Mouse (Mus musculus) kidney, adult 9 months (tissue): ENCODE measurements around the gene Cpeb1.
"Not testable (repeated sequence)": the region's sequence is repeated elsewhere in the genome, so short reads cannot be mapped to it uniquely, and the experiment has no call there.

Source experiments
- DNase-seq: peaks from one replicate; pipeline ENCODE4 v3.0.0; 2022

Cpeb1 gene

DNA sequence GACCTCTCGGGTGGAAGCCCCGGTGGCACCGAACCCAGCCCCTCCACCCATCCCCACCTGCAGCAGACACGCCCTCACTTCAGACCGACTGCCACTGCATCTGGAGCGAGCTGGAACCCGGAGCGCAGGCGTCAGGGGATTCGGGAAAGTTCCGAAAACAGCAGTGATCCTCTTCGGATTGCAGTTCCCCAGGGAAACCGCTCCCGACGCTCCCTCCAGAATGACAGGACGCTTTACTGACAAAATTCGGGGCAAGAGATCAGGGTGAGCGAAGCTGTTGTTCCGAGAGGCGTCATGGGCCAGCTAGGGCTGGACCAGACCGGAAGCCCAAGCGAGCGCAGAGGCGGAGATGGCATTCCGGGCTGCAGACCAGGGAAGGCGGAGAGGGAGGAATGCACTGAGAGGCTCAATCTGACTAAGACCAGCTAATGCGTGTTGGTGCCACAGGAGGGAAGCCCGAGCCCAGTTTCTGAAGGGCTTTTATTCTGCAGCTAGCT, at the start of gene Cpeb1:
TSS of gene Cpeb1 (minus strand) at position 311 of the 497 bp plus-strand sequence.
- DNase-seq, result peak; percentile 83

DNA sequence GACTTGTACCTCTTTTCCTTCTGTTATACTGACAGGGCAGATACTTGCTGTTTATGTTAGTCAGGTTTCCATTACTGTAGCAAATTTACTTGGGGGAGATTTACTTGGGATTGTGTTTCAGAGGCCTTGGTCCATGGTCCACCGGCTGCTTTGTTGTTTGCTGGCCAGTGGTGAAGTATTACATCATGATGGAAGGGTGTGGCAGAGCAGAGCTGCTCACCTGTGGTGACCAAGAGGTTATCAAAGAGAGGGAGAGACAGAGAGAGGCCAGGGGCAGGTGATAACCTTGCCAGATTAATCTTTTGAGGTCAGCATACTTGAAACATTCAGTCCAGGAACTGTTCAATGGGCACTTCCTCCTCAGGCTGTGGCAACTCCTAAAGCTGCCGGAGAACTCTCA, 45.8 kb upstream of the Cpeb1 start:
- DNase-seq, result no peak

GRCm38 (mm10) chr7:81498181-81498580, 42.9 kb upstream of the Cpeb1 start, which contains the start of gene BC048679:
Gene BC048679 (minus strand): TSS chr7:81498281.
- DNase-seq, result no peak

GRCm38 (mm10) chr7:81497171-81497570, 41.9 kb upstream of the Cpeb1 start:
- DNase-seq, result no peak

GRCm38 (mm10) chr7:81493331-81494021, 38.2 kb upstream of the Cpeb1 start, which contains the start of gene Ap3b2:
Gene Ap3b2 (minus strand): TSS chr7:81493925.
- DNase-seq, result peak; percentile 44

- DNase-seq, result no peak
Observed at GRCm38 (mm10) chr7:81492628-81493027, 37.4 kb upstream of the Cpeb1 start.

- DNase-seq, result no peak
Observed at GRCm38 (mm10) chr7:81489649-81490048, 34.4 kb upstream of the Cpeb1 start.

DNA sequence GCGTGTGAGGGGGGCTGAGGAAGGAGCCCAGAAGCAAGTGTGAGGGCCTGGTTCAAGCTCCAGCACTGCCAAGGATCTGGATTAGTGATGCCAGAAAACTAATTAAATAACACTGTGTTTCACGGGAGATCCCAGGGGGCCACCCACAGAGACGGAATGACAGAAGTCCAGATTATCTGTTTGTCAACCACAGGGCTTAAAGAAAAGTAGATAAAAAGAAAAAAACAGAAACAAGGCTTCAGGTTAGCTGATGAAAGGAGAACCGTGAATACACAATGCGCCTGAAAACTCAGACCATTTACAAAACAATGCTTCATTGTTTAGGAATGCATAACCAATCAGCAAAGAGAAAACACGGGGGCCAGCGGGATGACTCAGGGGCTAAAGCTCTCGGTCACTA, 25.5 kb upstream of the Cpeb1 start:
- no peak for DNase-seq

DNA sequence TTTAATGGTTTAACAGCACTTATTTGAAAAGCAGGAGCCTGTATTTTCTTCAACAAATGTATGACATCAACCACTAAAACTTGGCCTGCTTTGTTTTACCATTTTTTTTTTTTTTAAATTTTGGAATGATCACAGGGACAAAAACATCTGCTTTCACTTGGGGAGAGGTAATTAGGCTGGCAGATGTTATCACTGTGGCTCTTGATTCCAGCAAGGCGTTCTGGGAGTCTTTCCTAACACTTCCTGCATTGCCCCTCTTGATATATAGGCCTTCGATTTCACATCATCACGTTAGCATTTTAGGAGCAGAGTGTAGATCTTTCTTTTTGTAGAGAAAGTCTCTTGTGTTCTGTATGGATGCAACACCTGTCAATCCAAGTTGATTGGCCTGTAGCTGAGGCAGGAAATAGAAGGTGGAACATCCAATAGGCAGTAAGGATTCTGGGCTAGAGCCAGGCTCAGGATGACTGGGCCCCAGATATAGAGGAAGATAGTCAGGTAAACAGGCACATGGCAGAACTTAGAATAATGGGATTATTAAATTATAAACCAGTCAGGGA, 24.3 kb upstream of the Cpeb1 start:
- no peak for DNase-seq

- DNase-seq, result not testable (repeated sequence)
Observed at GRCm38 (mm10) chr7:81478261-81478660, 23.0 kb upstream of the Cpeb1 start.

DNA sequence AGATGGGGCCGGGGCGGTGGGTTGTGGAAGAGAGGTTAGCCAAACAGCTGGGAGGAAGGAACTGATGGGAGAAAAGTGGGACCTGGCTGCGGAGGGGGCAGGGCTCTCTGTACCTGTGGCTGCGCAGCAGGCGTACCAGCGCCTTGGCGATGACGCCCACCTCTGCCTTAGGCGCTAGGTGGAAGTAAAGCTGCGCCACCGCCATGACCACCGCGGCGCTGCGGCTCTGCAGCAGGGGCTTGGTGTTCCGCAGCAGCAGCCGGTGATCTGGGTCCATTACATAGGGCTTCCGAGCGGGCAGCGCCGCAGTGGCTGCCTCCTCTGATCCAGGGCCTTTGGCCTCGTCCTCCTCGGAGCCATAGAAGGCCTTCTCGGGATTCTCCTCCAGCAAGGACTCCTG, 21.6 kb upstream of the Cpeb1 start:
- DNase-seq, result no peak

DNA sequence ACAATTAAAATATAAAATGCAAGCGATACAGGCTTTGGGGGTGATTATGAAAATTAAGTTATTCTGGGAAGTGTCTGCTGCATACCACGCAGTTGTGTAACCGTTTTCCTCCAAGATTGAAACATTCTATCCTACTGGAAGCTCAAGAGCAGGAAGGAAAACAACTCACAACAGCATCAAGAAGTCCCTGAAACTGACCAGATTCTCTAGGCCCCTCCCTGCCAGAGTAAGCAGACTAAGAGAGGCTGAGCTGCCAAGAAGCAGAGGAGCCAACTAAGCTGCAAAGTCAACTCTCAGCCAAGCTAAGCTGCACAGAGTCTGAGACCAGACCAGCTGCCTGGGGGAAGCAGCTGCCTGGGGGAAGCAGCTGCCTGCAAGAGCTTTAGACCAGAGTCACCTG, 20.0 kb upstream of the Cpeb1 start:
- DNase-seq, result no peak

DNA sequence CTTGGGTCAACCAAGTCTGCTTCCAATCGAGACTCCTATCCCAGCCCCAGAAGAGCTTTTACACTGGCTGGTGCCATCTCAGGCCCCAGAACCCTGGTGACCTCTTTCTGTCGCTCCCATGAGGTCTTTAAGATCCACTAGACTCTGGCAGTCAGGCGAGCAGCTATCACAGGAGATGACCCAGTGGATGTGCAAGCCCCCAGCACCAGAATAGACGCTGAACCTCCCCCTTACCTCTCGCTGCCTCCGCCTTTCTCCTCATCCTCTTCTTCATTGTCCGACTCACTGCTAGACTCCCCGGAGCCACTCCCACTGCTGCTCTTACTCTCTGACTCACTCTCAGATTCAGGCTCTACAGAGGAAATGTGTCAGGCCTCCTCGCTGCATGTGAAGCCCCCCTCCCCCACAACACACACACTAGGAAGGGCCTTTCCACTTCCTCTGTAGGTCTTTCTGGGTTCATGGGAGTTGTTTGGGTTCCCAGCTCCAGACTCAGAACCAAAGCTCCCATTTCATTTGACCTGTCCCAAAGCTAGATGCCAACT, 9.7 kb upstream of the Cpeb1 start:
- no peak for DNase-seq

DNA sequence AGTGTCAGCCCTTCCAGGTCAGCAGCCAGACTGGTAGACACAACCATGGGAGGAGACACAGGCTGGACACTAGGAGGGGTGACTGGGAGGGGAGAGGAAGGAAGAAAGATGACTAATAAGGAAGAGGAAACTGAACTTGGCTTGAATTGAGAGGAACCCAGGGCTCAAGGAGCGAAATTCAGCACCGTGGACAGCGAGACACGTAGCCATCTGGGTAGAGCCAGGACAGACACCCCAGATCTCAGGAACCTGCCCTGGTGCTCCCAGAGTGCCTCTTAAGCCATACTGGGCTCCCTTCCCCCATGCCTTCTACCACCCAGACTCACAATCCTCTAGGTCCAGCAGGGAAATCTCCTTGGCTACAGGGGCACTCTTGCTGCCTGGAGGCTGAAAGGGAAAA, 8.9 kb upstream of the Cpeb1 start:
- DNase-seq, result peak; percentile 14

DNA sequence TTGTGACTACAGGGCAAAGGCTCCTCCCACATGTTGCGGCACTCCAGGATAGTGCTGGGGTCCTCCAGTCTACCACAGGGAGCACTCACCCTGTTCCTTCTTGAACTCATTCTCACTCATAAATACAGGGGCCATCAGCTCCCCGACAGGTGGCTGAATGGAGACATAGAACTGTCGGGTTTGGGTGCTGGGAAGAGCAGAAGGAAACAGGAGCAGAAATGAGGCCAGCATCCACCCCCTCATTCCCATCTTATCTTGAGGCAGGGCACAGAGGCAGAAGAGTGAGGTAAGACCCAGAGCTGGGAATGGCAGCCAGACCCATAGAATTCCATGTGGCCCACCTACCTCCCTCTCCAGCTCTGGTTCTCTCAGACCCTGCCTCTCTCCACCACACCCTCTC, 7.5 kb upstream of the Cpeb1 start:
- DNase-seq, result no peak

- peak; percentile 66 for DNase-seq
Observed at GRCm38 (mm10) chr7:81454331-81455039, 780 bp downstream of the Cpeb1 start.

GRCm38 (mm10) chr7:81453443-81454274, 1.6 kb downstream of the Cpeb1 start:
- DNase-seq, result peak; percentile 68

DNA sequence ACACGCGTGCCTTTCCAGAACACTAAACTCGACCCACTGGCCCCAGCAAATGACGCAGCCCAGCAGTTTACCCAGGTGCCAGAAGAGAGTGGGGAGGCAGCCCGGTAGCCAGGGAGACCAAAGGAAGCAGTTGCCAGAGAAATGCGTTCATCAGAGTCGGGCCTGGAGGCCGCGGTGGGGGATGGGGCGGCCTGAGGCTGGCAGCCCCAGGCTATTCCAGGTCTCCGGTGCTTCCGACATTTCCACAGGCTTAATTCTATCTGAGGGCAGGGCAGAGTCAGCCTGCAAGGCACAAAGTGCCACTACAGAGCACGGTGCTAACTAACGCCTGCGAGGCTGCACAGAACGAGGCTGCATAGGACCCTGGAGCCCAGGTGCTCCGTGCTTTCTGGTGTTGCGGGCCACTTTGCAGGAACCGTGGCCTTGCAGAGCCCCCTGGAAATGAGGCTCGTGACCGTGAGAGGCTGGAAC, 2.3 kb downstream of the Cpeb1 start:
- peak; percentile 53 for DNase-seq

DNA sequence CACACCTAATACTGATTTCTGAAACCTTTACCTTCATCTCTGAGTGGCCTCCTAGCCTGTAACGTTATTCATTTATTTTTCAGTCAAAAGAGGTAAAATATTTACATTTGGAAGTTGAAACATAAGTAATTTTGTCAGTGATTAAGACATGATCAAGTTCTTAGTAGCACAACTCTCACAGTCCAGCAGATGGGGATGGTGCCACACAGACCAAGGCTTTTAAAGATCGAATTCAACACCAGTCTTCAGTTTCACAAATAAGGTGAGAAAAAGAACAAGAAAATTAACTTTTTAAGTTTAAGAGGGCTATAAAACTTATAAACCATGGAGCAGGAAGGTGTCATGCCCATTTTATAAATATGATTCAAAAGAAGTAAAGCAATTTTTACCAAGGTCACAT, 56.3 kb downstream of the Cpeb1 start:
- peak; percentile 21 for DNase-seq

DNA sequence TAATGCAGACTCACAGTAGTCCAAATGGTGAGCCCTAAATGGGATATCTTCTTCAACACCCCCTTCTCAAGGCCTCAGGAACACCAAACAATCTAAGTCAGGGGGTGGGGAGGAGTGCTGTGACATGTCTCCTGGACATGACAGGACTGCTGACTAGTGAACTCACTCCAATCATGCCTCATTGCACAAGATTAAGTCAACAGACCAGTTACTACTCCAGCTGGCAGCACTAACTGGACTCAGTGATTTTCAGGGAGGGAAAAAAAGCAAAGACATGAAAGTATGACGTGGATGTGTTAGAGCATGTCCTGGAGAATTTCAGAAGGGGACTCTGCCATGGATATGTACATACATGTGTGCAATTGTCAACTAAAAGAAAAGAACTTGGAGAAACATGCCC, 75.9 kb downstream of the Cpeb1 start:
- no peak for DNase-seq

DNA sequence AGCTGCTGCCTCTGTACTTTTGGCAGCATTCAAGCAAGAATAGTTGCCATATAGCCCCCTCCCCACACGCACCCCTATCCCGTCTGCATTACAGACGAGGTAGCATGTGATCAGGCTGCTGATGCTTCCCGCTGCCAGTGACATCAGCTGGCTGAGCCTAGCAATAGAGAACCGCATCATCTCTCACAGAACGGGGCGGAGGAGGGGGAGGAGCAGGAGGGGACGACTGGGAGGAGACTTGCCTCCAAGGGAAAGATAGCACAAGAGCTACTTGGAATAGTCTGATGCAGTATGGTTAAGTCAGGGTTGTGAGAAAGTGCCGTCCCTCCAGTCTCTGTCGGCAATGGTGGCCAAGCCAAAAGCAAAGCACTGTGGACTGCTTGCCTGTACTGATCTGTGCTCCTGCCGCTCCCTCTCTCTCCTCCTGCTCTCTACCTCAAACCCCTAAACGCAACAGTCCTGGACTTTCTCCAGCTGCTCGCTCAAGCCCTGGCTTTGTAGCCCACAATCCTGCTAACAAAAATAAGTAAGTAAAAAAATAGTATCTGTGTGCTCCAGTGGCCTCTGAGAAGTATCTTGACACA, 82.8 kb downstream of the Cpeb1 start:
- DNase-seq, result no peak

- no peak for DNase-seq
Observed at GRCm38 (mm10) chr7:81371811-81372210, 83.5 kb downstream of the Cpeb1 start.
